Mouse (Mus musculus) natural killer cell, adult 2 months (primary cell): ENCODE results near the gene Rfx7.

Experiments
- DNase-seq, 2 experiments: peaks; one replicate each; pipeline ENCODE4 v3.0.0; 2022; ENCODE audit warnings: low spot score in 2 of 2

Rfx7 gene

GRCm38 (mm10) chr9:72531996-72532380 is at the start of gene Rfx7:
Gene Rfx7 (plus strand): TSS chr9:72532240.
- peak in 1 of 2 experiments; percentile 66 for DNase-seq

DNA sequence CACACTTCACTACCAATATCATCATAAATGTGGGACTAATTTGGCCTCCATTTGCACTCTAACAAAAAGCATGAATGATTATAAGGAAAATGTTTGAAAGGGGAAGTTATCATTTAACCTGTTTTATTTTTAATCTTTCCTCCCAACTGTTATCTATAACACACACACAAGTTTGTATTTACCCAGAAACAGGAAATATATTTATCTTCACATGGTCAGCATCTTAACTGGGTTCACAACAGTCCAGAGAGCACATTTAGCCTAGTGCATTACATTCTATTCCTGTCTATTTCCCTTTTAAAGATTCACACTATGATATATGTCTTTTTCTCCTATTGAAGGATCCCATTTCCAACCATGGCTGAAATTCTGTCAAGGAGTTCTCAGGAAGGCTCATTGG is 43.5 kb upstream of the Rfx7 start:
- DNase-seq: no peak

DNA sequence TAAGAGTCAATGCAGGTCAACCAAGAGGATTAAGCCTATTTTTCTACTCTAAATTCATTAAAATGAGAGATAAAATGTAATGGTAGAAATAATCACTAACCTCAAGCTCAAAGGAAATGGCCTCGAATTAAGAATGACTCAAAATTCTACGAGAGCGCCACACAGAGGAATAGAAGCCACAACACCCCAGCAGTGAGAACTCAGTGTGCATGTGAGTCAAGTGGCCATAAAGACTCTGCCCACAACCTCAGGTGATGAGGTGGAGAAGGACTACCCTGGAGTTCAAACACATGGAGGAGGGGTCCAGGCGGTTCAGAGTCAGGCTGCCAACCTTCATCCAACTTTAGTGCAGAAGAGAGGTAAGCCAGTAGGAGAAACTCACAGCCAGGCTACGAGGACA is 42.9 kb upstream of the Rfx7 start:
- DNase-seq: no peak

DNA sequence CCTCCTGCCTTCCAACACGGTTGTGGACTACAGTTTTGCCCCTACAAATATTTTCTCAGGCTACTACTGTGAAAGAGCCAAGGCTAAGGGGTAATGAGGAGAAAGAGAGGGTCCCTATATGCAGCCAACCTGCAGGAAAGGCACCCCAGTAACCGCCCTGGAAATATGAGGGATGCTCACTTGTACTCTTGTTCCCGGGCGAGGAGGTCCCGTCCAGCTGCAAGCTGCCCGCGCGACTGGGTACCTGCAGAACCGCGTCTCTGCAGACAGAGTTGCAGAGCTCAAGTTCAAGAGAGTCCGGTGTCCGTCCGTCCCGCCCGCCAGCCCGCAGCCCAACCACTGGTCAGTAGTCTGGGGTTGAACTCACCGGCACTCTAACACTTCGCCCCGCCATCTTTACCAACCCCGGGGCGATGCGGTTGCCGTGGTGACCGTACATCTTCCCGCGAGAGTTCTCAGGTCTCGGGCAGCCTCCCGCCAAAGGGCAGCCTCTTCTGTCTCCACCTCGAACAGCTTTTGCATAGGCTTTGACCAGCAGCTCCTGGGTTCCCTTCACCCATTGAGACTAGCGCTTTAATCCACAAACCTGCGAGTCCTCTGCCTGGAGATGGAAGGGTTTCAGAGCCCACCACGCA is 40.4 kb upstream of the Rfx7 start:
- DNase-seq: peak; percentile 91 to 92

DNA sequence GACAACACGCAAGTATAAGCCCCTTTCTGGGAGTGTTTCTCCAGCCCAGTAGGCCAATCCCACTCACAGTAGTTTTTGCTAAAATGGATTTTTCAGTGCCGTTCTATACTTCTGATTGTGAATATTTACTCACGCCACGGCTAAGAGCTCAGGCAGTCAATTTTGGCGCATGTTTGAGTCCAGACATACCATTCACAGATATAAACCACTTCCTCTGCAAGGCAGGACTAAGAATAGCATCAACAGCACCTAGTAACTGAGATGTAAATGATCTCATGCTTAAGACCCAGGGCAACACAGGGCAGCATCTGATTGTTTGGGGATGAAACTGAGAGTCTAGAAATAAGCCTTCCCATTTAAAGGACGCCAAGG is 39.9 kb upstream of the Rfx7 start, which contains the start of gene Tex9:
Gene Tex9, minus strand, starts transcription at position 19 of the 372 bp plus-strand sequence.
- peak in 1 of 2 experiments; percentile 61 for DNase-seq

- peak; percentile 31 to 56 for DNase-seq
Measured at GRCm38 (mm10) chr9:72493465-72493864, 38.6 kb upstream of the Rfx7 start.

DNA sequence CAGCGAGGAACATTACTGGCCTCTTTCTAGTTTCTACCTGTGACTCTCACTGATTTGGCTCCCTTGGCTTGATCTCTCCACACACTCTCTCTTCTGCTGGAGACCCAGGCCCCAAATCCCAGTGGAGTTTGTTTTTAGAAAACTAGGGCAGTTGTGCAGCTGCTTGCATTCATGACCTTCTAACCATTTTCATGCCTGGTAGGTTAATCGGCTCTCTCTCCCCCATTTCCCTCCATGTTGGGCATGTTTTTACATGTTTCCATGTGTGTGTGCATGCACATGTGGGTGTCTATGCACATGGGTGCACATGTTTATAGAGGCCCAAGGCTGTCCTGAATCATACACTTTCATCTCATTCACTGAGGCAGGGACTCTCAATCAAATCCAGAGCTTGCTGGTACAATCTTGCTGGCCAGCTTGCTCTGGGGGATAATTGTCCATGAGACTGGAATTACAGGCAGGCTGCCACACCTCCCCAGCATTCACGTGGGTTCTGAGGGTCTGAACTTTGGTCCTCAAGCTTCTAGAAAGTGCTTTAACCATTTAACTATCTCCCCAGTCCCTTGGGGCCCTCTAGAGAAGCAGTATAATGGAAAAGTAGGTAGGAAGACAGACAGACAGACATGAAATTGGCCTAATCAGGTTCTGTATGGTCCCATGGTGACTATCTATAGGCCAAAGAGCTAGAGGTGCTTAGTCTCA is 37.9 kb upstream of the Rfx7 start:
- no peak for DNase-seq

DNA sequence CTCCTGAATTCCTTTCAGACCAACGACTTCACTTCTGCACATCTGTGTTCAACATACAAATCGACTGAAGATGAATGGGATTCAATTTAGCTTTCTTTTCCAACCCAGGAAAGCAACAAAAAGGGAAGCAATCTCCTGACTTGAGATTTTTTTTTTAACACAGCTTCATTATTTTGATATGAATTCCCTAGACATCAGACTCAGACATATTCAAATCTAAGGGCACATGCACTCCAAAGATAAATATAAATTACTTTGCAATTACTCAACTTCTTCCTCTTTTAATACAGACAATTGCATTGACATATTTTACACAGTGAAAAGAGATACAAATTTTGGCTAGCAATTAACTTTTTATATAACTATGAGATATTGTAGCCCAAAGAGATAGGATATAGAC is 35.3 kb upstream of the Rfx7 start:
- DNase-seq: no peak

- DNase-seq: no peak
Measured at GRCm38 (mm10) chr9:72497171-72497570, 34.9 kb upstream of the Rfx7 start.

GRCm38 (mm10) chr9:72512229-72512981 is 19.6 kb upstream of the Rfx7 start:
- no peak for DNase-seq

GRCm38 (mm10) chr9:72515366-72515765 is 16.7 kb upstream of the Rfx7 start:
- DNase-seq: no peak

- no peak for DNase-seq
Measured at GRCm38 (mm10) chr9:72519246-72519645, 12.8 kb upstream of the Rfx7 start.

GRCm38 (mm10) chr9:72520849-72521248 is 11.2 kb upstream of the Rfx7 start:
- DNase-seq: no peak

DNA sequence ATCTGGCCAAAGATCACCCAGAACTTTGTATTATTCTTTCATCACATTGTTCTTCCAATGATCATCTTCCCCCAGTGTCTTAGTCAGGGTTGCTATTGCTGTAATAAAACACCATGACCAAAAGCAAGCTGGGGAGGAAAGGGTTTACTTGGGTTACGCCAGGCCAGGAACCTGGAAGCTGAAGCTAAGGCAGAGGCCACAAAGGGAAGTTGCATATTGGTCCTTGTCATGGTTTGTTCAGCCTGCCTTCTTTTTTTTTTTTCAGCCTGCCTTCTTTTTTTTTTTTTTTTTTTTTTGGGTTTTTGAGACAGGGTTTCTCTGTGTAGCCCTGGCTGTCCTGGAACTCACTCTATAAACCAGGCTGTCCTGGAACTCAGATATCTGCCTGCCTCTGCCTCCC is 5.9 kb upstream of the Rfx7 start:
- DNase-seq: no peak

- DNase-seq: peak; percentile 89 to 92
Measured at GRCm38 (mm10) chr9:72530237-72530636, 1.8 kb upstream of the Rfx7 start.

DNA sequence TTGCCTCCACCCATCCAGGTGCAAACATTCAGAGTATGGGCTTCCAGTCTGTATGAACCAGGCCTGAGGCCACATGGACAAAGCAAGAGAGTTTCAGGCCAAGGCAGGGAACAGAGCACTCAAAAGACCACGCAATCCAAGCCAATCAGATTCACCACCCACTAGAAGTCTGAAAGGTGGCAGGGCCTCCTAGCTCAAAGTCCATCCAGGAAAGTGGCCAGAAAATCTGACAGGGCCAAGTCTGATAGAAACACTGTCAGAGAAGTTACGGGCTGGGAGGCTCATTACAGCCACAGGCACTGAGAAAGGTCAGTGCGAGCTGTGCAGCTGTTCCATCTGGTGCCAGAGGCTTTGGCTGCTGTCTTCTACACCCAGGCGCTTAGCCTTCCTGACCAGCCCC is 1.2 kb upstream of the Rfx7 start:
- DNase-seq: peak in 1 of 2 experiments; percentile 7

GRCm38 (mm10) chr9:72531291-72531995 is 597 bp upstream of the Rfx7 start:
- peak; percentile 74 to 88 for DNase-seq

- DNase-seq: peak; percentile 24 to 38
Measured at GRCm38 (mm10) chr9:72532381-72533088, 495 bp downstream of the Rfx7 start.

- no peak for DNase-seq
Measured at GRCm38 (mm10) chr9:72533089-72533415, 1.0 kb downstream of the Rfx7 start.

- no peak for DNase-seq
Measured at GRCm38 (mm10) chr9:72534985-72535384, 2.9 kb downstream of the Rfx7 start.

- no peak for DNase-seq
Measured at GRCm38 (mm10) chr9:72535394-72535793, 3.4 kb downstream of the Rfx7 start.

- no peak for DNase-seq
Measured at GRCm38 (mm10) chr9:72537086-72537485, 5.0 kb downstream of the Rfx7 start.
